Mouse (Mus musculus) olfactory bulb, adult 2 months (tissue): ENCODE results near the gene Ccdc85c. TPM values are rescaled to one million over a fixed set of nuclear protein-coding genes. Genes with fewer than 3 reads are reported as not detected.

Experiments
- H3K27ac ChIP-seq: fragments of 200-500 bp; 2 replicates; pipeline ENCODE4 v1.5.1; 2012; ENCODE audit warnings: low read depth, low read length; ENCODE audit not compliant: insufficient read depth
- H3K4me1 ChIP-seq: fragments of 200-500 bp; 2 replicates; pipeline ENCODE4 v1.6.1; 2012; ENCODE audit warnings: low read length; ENCODE audit not compliant: control insufficient read depth, insufficient read depth
- H3K4me3 ChIP-seq: fragments of 200-500 bp; 2 replicates; pipeline ENCODE4 v1.5.1; 2012; ENCODE audit warnings: mild to moderate bottlenecking, low read depth, low read length, moderate library complexity; ENCODE audit not compliant: insufficient read depth
- CTCF ChIP-seq: fragments of 200-500 bp; IDR thresholded peaks from 2 replicates; pipeline ENCODE4 v1.5.1; 2012; ENCODE audit warnings: low read depth, mild to moderate bottlenecking, low read length, moderate library complexity; ENCODE audit not compliant: insufficient read depth
- POLR2A ChIP-seq: fragments of 200-500 bp; IDR thresholded peaks from 2 replicates; pipeline ENCODE4 v1.6.1; 2012; ENCODE audit warnings: mild to moderate bottlenecking, low read depth, low read length, moderate library complexity; ENCODE audit not compliant: insufficient read depth
- WGBS: fragments of 180-500 bp; shearing (Covaris S2); methylation state at CpG from one replicate; pipeline ENCODE4 v1.1.7; 2018; 5-methylcytosine and 5-hydroxymethylcytosine counted together
- polyA plus RNA-seq: library from polyadenylated mRNA; stranded (reverse); fragments of >200 nt; gene quantifications from 2 replicates; pipeline ENCODE4 v1.2.4, GENCODE M21; 2012; ENCODE audit warnings: low replicate concordance; ENCODE audit not compliant: missing spikeins, insufficient read depth, insufficient read length

Gene Ccdc85c
- polyA plus RNA-seq, 1 experiment = not detected

DNA sequence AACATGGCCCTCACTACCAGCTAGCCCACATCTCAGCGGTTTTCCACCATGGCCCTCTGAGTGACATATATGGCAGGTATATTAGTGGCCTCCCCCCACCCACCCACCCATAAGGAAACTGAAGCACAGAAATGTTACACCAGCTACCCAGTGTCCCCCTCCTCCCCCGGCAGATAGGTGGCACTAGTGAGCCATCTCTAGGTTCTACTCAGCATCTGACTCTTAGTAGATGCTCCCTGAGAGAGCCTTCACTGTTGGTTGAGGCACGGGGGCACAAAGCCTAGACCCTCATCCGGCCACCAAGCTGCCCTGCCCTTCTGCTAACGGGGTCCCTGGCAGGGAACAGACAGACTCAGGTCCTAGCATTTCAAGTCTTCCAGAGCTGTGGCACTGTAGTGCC is 57.7 kb downstream of the Ccdc85c start:
- TF ChIP-seq CTCF (peak; percentile 40; the same call in 1 of the 2 replicates), POLR2A (no peak)
- Histone ChIP-seq H3K4me3 (no peak overlapping the region), H3K27ac (no peak overlapping the region), H3K4me1 (peaks cover 85% of the 10 kb centered on the region)
- WGBS = 48% methylated on average over 5 of the region's 5 CpGs

- WGBS = 59% methylated on average over 11 of the region's 11 CpGs
- Histone ChIP-seq H3K4me1 (peaks cover 89% of the 10 kb centered on the region), H3K27ac (no peak overlapping the region), H3K4me3 (no peak overlapping the region)
- no peak for TF ChIP-seq POLR2A
- no peak for TF ChIP-seq CTCF
These were observed 58.4 kb downstream of the Ccdc85c start for GRCm38 (mm10) chr12:108216611-108217370.

GRCm38 (mm10) chr12:108215090-108215489 is 60.1 kb downstream of the Ccdc85c start:
- no peak overlapping the region for H3K4me3 ChIP-seq
- H3K27ac ChIP-seq = no peak overlapping the region
- 80% methylated on average over 8 of the region's 8 CpGs for WGBS
- H3K4me1 ChIP-seq = peaks cover 86% of the 10 kb centered on the region
- TF ChIP-seq CTCF (no peak), POLR2A (no peak)

DNA sequence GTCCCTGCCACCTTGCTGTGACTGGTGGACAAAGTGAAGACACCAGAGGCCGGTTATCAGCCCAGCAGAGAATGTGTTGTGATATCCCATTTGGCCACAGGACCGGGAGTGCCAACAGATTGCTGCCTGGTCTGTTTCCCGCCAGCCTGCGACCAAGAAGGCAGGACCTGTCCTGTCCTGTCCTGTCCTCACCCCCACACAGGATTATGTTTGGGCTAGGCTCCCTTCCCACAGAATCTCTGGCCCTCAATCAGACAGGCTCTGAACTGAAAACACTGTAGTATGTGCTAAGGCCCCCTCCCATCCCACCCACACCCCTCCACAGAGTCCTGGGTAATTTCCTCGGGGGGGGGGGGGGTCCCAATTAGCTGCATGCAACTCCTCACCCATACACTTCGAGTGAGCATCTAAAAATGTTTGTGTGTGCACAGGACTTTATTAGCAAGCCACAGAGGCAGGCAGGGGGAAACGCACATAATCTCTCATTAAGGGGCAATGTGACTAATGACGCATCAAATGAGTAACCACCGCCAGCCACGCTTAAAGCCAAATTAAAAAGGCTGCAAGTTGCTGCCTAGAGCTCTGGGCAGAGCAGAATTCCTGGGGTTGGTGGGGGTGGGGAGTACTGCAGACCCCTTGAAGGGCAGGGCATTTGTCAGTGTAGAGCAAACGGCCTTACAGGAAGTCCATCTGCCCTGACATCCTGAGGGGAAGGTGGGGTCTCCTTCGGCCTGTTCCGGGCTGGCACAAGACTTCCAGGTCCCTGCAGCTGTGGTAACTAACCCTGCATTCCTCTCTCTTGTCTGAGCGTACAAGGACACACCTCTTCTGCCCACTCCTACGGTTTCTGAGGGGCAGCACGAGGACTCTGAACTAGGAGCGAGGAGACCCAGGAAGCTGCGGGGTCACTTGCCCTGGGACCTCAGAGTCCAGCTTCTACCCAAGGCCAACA is 61.9 kb downstream of the Ccdc85c start:
- TF ChIP-seq POLR2A (no peak), CTCF (no peak)
- Histone ChIP-seq H3K4me3 (no peak overlapping the region), H3K27ac (peak overlapping the region; percentile 65), H3K4me1 (peaks cover 84% of the 10 kb centered on the region)
- WGBS = 35% methylated on average over 18 of the region's 18 CpGs

- no peak for TF ChIP-seq CTCF
- TF ChIP-seq POLR2A = no peak
- Histone ChIP-seq H3K4me1 (peaks cover 76% of the 10 kb centered on the region), H3K4me3 (no peak overlapping the region), H3K27ac (no peak overlapping the region)
- 80% methylated on average over 6 of the region's 6 CpGs for WGBS
These were observed 62.7 kb downstream of the Ccdc85c start for GRCm38 (mm10) chr12:108212476-108212875.

DNA sequence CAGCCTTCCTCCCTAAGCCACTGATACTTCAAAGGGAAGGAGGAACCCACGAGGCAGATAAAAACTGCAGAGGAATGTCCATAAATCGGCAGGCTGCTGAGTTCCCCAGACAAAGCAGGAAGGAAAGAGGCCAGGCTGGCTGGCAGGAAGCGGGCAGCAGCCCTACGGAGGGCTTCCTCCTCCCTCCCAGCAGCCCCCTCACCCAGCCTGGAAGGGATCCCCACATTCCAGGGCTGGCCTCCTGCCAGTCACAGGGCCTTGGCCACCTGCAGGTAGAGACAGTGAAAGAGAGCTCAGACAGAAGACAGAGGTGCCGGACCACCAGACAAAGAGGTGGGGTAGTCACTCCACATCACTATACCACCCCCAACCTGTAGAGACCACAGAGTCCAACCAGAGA is 63.2 kb downstream of the Ccdc85c start:
- TF ChIP-seq POLR2A = no peak
- TF ChIP-seq CTCF = no peak
- peaks cover 75% of the 10 kb centered on the region for H3K4me1 ChIP-seq
- no peak overlapping the region for H3K4me3 ChIP-seq
- 63% methylated on average over 5 of the region's 5 CpGs for WGBS
- H3K27ac ChIP-seq = no peak overlapping the region

DNA sequence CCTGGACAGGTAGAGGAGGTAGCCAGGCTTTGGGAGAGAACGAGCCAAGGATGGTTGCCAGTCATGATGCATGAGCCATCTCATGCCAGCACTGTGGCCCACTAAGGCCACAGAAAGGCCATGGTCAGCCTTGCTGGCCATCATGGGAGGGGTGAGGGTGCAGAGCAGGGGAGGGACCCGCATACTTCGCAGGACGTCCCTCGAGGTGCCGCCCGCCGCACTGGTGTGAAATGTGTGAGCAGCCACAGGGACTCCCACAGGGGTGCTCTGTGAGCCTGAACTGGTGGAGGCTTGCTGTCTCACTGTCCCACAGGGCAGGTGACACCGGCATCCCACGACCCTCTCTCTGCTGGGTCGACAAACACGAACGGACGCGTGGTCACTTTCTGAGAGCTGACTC is 64.6 kb downstream of the Ccdc85c start:
- 98% methylated on average over 15 of the region's 15 CpGs for WGBS
- Histone ChIP-seq H3K4me1 (peaks cover 63% of the 10 kb centered on the region), H3K4me3 (no peak overlapping the region), H3K27ac (no peak overlapping the region)
- TF ChIP-seq CTCF (no peak), POLR2A (no peak)

GRCm38 (mm10) chr12:108208726-108209438 is 66.3 kb downstream of the Ccdc85c start:
- peaks cover 52% of the 10 kb centered on the region for H3K4me1 ChIP-seq
- H3K27ac ChIP-seq = no peak overlapping the region
- 22% methylated on average over 13 of the region's 13 CpGs for WGBS
- no peak for TF ChIP-seq POLR2A
- peak; percentile 90 for TF ChIP-seq CTCF
- H3K4me3 ChIP-seq = no peak overlapping the region
